Mouse (Mus musculus) heart, postnatal 0 days (tissue): Measurements from ENCODE around the gene Gm6502.
"Not testable (repeated sequence)": the region's sequence is repeated elsewhere in the genome, so short reads cannot be mapped to it uniquely, and the experiment has no call there.

Experiments used
- CTCF ChIP-seq: IDR thresholded peaks from 2 replicates; pipeline ENCODE4 v1.5.1; 2016; ENCODE audit warnings: antibody characterized with exemption, control low read depth, low read depth
- EP300 ChIP-seq: IDR thresholded peaks from 2 replicates; pipeline ENCODE4 v1.6.1; 2016; ENCODE audit warnings: antibody characterized with exemption, low read depth

DNA sequence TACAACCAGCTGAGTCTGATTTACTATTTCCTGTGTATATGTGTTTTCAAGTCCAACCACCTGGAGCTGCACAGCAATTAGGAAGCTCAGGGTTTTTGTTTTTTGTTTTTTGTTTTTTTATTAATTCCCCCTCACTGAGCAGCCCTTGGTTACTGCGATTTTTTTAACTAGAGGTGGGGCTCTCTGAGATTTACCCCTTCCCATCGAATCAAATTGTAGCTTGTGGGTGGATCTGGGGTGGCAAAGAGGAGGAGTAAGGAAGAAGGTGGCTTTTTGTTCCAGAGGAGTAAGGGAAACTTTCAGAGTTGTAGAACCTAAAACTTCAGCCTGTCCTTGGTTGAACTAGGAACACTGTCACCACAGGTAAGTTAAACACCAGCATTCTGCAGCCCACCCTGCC, 25.2 kb downstream of the Gm6502 start, which contains the start of gene AA792892:
- TF ChIP-seq CTCF, EP300: not testable (repeated sequence)
